Mouse (Mus musculus) testis, adult 2 months (tissue): ENCODE measurements at regions not wholly inside any gene's neighbourhood (a gene's known extent, or its start where the extent isn't known, plus 50 kb on each side); places are given as distances from the start of the nearest gene placed in this dataset.
"Not testable (repeated sequence)": the region's sequence is repeated elsewhere in the genome, so short reads cannot be mapped to it uniquely, and the experiment has no call there.

ENCODE experiments used
- CTCF ChIP-seq: fragments of 200-500 bp; IDR thresholded peaks from 2 replicates; pipeline ENCODE4 v1.5.1; 2012; ENCODE audit warnings: low read depth, mild to moderate bottlenecking, inconsistent platforms, low read length, moderate library complexity; ENCODE audit not compliant: control insufficient read depth, insufficient read depth, insufficient replicate concordance
- POLR2A ChIP-seq: fragments of 200-500 bp; IDR thresholded peaks from 2 replicates; pipeline ENCODE4 v1.6.1; 2012; ENCODE audit warnings: low read depth, mild to moderate bottlenecking, inconsistent platforms, low read length, moderate library complexity; ENCODE audit not compliant: control insufficient read depth

GRCm38 (mm10) chr4:146739775-146740174 is 129.0 kb downstream of the Zfp993 start:
- TF ChIP-seq POLR2A, CTCF: not testable (repeated sequence)
